Mouse (Mus musculus) olfactory bulb, adult 2 months (tissue): ENCODE data around the gene Osbpl2.

Experiments
- CTCF ChIP-seq: fragments of 200-500 bp; IDR thresholded peaks from 2 replicates; pipeline ENCODE4 v1.5.1; 2012; ENCODE audit warnings: low read depth, mild to moderate bottlenecking, low read length, moderate library complexity; ENCODE audit not compliant: insufficient read depth
- POLR2A ChIP-seq: fragments of 200-500 bp; IDR thresholded peaks from 2 replicates; pipeline ENCODE4 v1.6.1; 2012; ENCODE audit warnings: mild to moderate bottlenecking, low read depth, low read length, moderate library complexity; ENCODE audit not compliant: insufficient read depth

DNA sequence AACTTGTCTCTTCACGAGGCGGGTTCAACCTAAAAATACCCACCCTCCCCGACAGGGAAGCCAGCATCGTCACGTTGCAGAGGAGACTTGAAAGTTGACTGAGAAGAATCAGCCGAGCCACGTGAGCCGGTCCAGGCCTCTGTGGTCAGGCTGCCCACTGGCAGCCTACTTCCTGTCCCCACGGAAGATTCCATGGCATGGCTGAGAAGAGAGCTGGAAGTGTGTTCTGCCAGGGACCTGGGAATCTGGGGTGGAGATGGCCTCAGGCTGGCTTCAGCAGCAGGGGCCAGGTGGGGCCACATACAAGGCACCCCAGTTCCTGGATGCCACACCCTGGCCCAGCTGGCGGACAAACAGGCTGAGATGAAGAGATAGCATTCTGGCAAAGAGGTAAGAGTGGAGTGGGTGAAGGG, 3.0 kb upstream of the Osbpl2 start:
- TF ChIP-seq CTCF (no peak), POLR2A (no peak)
